Comparison of ENCODE assay signal across 23 mouse cellular contexts in genomic region chr11:67075036-67075435, GRCm38 (mm10). TPM values are rescaled to one million over a fixed set of nuclear protein-coding genes. Genes with fewer than 3 reads are reported as not detected.
A peak's percentile ranks its signal among the peaks of the same experiment; 100 is the strongest.
DNase-seq lines count a peak whose midpoint lies in the region; ATAC-seq and TF ChIP-seq lines count a peak whose summit lies in the region.
"Had no signal": no experiment of that assay in that cellular context is flagged by ENCODE, and none has a peak within 500 bp of the region (broad histone marks: within the 10 kb centered on the region; RNA-seq: fewer than 3 reads in every experiment).

No protein-coding gene starts in this region.

- no peak for ATAC-seq in forebrain, embryonic 11.5 days (replicated peaks; ENCODE audit: low FRiP score)
- ATAC-seq in midbrain, embryonic 16.5 days = no peak
- ATAC-seq in limb, embryonic 14.5 days (ENCODE audit: low FRiP score, low read depth) = peak; percentile 71
- ATAC-seq in liver, postnatal 0 days = no peak
- ATAC-seq: forebrain, embryonic 16.5 days had no signal

- H3K9me3 ChIP-seq in forebrain, embryonic 10.5 days = no peaks in the 10 kb centered on the region
- H3K9me3 ChIP-seq in forebrain, embryonic 11.5 days (ENCODE audit: control insufficient read depth, low read length) = no peaks in the 10 kb centered on the region
- no peaks in the 10 kb centered on the region for H3K9me3 ChIP-seq in midbrain, embryonic 10.5 days (replicated peaks)
- no peaks in the 10 kb centered on the region for H3K9me3 ChIP-seq in midbrain, embryonic 16.5 days (replicated peaks; ENCODE audit: control insufficient read depth, low read length, poor library complexity, severe bottlenecking)
- H3K9me3 ChIP-seq in limb, embryonic 14.5 days (ENCODE audit: control insufficient read depth, low read length) = no peaks in the 10 kb centered on the region
- H3K9me3 ChIP-seq in liver, postnatal 0 days (ENCODE audit: low read length) = no peaks in the 10 kb centered on the region
- H3K9me3 ChIP-seq: heart, embryonic 12.5 days; kidney, embryonic 15.5 days; midbrain, embryonic 12.5 days; neural tube, embryonic 13.5 days had no signal

- H3K9ac ChIP-seq in forebrain, embryonic 11.5 days (ENCODE audit: low read length) = no peak overlapping the region
- H3K9ac ChIP-seq in midbrain, embryonic 16.5 days (ENCODE audit: low read depth, low read length) = no peak overlapping the region
- H3K9ac ChIP-seq in limb, embryonic 14.5 days (ENCODE audit: low read depth, low read length, severe bottlenecking) = no peak overlapping the region
- H3K9ac ChIP-seq in liver, postnatal 0 days (replicated peaks) = no peak overlapping the region
- H3K9ac ChIP-seq: heart, embryonic 12.5 days; kidney, embryonic 15.5 days; midbrain, embryonic 12.5 days; neural tube, embryonic 13.5 days had no signal

- no peak overlapping the region for H3K4me2 ChIP-seq in forebrain, embryonic 11.5 days (ENCODE audit: low read depth, low read length, severe bottlenecking)
- no peak overlapping the region for H3K4me2 ChIP-seq in midbrain, embryonic 16.5 days (ENCODE audit: low read length)
- H3K4me2 ChIP-seq in limb, embryonic 14.5 days (replicated peaks; ENCODE audit: low read depth, low read length, severe bottlenecking) = no peak overlapping the region
- no peak overlapping the region for H3K4me2 ChIP-seq in liver, postnatal 0 days (ENCODE audit: low read depth, low read length)
- H3K4me2 ChIP-seq: heart, embryonic 12.5 days; kidney, embryonic 15.5 days; midbrain, embryonic 12.5 days; neural tube, embryonic 13.5 days had no signal

- WGBS in forebrain, embryonic 10.5 days = 32% methylated on average over 3 of the region's 3 CpGs
- 31% methylated on average over 3 of the region's 3 CpGs for WGBS in forebrain, embryonic 11.5 days
- WGBS in midbrain, embryonic 10.5 days = 49% methylated on average over 3 of the region's 3 CpGs
- WGBS in midbrain, embryonic 16.5 days = 27% methylated on average over 3 of the region's 3 CpGs
- WGBS in limb, embryonic 14.5 days = 48% methylated on average over 3 of the region's 3 CpGs
- WGBS in liver, postnatal 0 days (ENCODE audit: insufficient replicate concordance) = 59% methylated on average over 3 of the region's 3 CpGs

- no peak for TF ChIP-seq CTCF in liver, postnatal 0 days (IDR thresholded peaks at IDR 0.05; ENCODE audit: low read depth)

- TF ChIP-seq POLR2A in limb, embryonic 14.5 days (IDR thresholded peaks at IDR 0.05; ENCODE audit: borderline replicate concordance, extremely low read depth, insufficient read depth, insufficient read length) = no peak

- H3K4me1 ChIP-seq in forebrain, embryonic 10.5 days = peaks cover 13% of the 10 kb centered on the region
- peaks cover 5% of the 10 kb centered on the region; the same call in 1 of the 2 replicates for H3K4me1 ChIP-seq in forebrain, embryonic 11.5 days (replicated peaks; ENCODE audit: control insufficient read depth, insufficient read depth, low read length)
- H3K4me1 ChIP-seq in midbrain, embryonic 10.5 days = peaks cover 17% of the 10 kb centered on the region
- peaks cover under 1% of the 10 kb centered on the region; the same call in 1 of the 2 replicates for H3K4me1 ChIP-seq in midbrain, embryonic 16.5 days (ENCODE audit: control insufficient read depth, insufficient read depth, low read length)
- no peaks in the 10 kb centered on the region for H3K4me1 ChIP-seq in limb, embryonic 14.5 days (ENCODE audit: control insufficient read depth, insufficient read depth, low read length)
- no peaks in the 10 kb centered on the region for H3K4me1 ChIP-seq in liver, postnatal 0 days (ENCODE audit: insufficient read depth)
- H3K4me1 ChIP-seq: kidney, embryonic 15.5 days had no signal

- H3K27me3 ChIP-seq in forebrain, embryonic 10.5 days (ENCODE audit: poor library complexity, severe bottlenecking) = no peaks in the 10 kb centered on the region
- no peaks in the 10 kb centered on the region for H3K27me3 ChIP-seq in forebrain, embryonic 11.5 days (ENCODE audit: control insufficient read depth, insufficient read depth, low read length)
- H3K27me3 ChIP-seq in midbrain, embryonic 10.5 days (ENCODE audit: low read depth, poor library complexity, severe bottlenecking) = no peaks in the 10 kb centered on the region
- H3K27me3 ChIP-seq in midbrain, embryonic 16.5 days (ENCODE audit: control insufficient read depth, insufficient read depth, low read depth, low read length) = no peaks in the 10 kb centered on the region
- H3K27me3 ChIP-seq in limb, embryonic 14.5 days (ENCODE audit: control insufficient read depth, insufficient read depth, low read length) = no peaks in the 10 kb centered on the region
- no peaks in the 10 kb centered on the region for H3K27me3 ChIP-seq in liver, postnatal 0 days (ENCODE audit: insufficient read depth, low read length)
- H3K27me3 ChIP-seq: kidney, embryonic 15.5 days; midbrain, embryonic 12.5 days; neural tube, embryonic 13.5 days had no signal

- no peak for DNase-seq in forebrain, embryonic 10.5 days (ENCODE audit: extremely low spot score, low spot score)
- no peak for DNase-seq in forebrain, embryonic 11.5 days (ENCODE audit: low spot score)
- no peak for DNase-seq in midbrain, embryonic 10.5 days (ENCODE audit: low spot score)
- peak; percentile 46 for DNase-seq in limb, embryonic 14.5 days (ENCODE audit: low spot score)
- DNase-seq in retina, postnatal 1 day = peak; percentile 43
- no peak for DNase-seq in adrenal gland, postnatal 4 days (ENCODE audit: low spot score in 2 of 2)
- DNase-seq in liver, postnatal 0 days = no peak
- DNase-seq: adrenal gland, postnatal 36 days; lung, adult 2 months; lung, postnatal 36 days; right cerebral cortex, postnatal 25 days; thymus, postnatal 14 days had no signal

- no peak overlapping the region for H3K4me3 ChIP-seq in forebrain, embryonic 10.5 days
- no peak overlapping the region for H3K4me3 ChIP-seq in forebrain, embryonic 11.5 days (ENCODE audit: low read depth, low read length)
- H3K4me3 ChIP-seq in midbrain, embryonic 10.5 days = no peak overlapping the region
- no peak overlapping the region for H3K4me3 ChIP-seq in midbrain, embryonic 16.5 days (ENCODE audit: low read depth, low read length)
- no peak overlapping the region for H3K4me3 ChIP-seq in limb, embryonic 14.5 days (replicated peaks; ENCODE audit: low read length)
- no peak overlapping the region for H3K4me3 ChIP-seq in liver, postnatal 0 days (ENCODE audit: low read depth, low read length)
- H3K4me3 ChIP-seq: heart, embryonic 12.5 days; kidney, embryonic 15.5 days; left cerebral cortex, adult 2 months; midbrain, embryonic 12.5 days; neural tube, embryonic 13.5 days had no signal

- peak overlapping the region; percentile 63 for H3K27ac ChIP-seq in forebrain, embryonic 10.5 days
- H3K27ac ChIP-seq in forebrain, embryonic 11.5 days (ENCODE audit: low read depth, low read length) = no peak overlapping the region
- H3K27ac ChIP-seq in midbrain, embryonic 10.5 days (replicated peaks) = peak overlapping the region; percentile 7; the same call in 1 of the 2 replicates
- no peak overlapping the region for H3K27ac ChIP-seq in midbrain, embryonic 16.5 days (ENCODE audit: low read length)
- H3K27ac ChIP-seq in limb, embryonic 14.5 days (replicated peaks; ENCODE audit: low read depth, low read length) = no peak overlapping the region
- H3K27ac ChIP-seq in liver, postnatal 0 days (ENCODE audit: low read depth) = no peak overlapping the region
- H3K27ac ChIP-seq: kidney, embryonic 15.5 days; left cerebral cortex, adult 2 months; midbrain, embryonic 12.5 days; neural tube, embryonic 13.5 days had no signal

- H3K36me3 ChIP-seq in forebrain, embryonic 10.5 days (replicated peaks) = no peaks in the 10 kb centered on the region
- H3K36me3 ChIP-seq in forebrain, embryonic 11.5 days (ENCODE audit: control insufficient read depth, insufficient read depth, low read length) = no peaks in the 10 kb centered on the region
- no peaks in the 10 kb centered on the region for H3K36me3 ChIP-seq in midbrain, embryonic 10.5 days
- H3K36me3 ChIP-seq in midbrain, embryonic 16.5 days (ENCODE audit: control insufficient read depth, insufficient read depth, low read length) = no peaks in the 10 kb centered on the region
- no peaks in the 10 kb centered on the region for H3K36me3 ChIP-seq in limb, embryonic 14.5 days (ENCODE audit: control insufficient read depth, insufficient read depth, low read length)
- no peaks in the 10 kb centered on the region for H3K36me3 ChIP-seq in liver, postnatal 0 days (replicated peaks; ENCODE audit: insufficient read depth, low read length)
- H3K36me3 ChIP-seq: heart, embryonic 12.5 days; kidney, embryonic 15.5 days; midbrain, embryonic 12.5 days; neural tube, embryonic 13.5 days had no signal

- TF ChIP-seq EP300 in liver, postnatal 0 days (IDR thresholded peaks at IDR 0.05; ENCODE audit: low read depth) = no peak

RNA-seq across cellular contexts. Expression of gene Myh3, which starts 3.1 kb away (rescaled TPM):
- polyA plus RNA-seq in forebrain, embryonic 10.5 days (2016; fragmentation: Nextera tagmentation; extraction: Ambion mirVana) = 0.28 and 0.37 TPM in 2 replicates
- 0.48 and 0.59 TPM in 2 replicates for polyA plus RNA-seq in forebrain, embryonic 11.5 days (2014; fragmentation: Nextera tagmentation; extraction: Ambion mirVana)
- 0.11 and 0.37 TPM in 2 replicates for polyA plus RNA-seq in midbrain, embryonic 10.5 days (2016; fragmentation: Nextera tagmentation; extraction: Ambion mirVana)
- 0.14 and 0.22 TPM in 2 replicates for polyA plus RNA-seq in midbrain, embryonic 16.5 days (2015; fragmentation: Nextera tagmentation; extraction: Ambion mirVana)
- polyA plus RNA-seq in limb, embryonic 14.5 days (2012; rRNA removed) = 112 and 192 TPM in 2 replicates
- polyA plus RNA-seq in limb, embryonic 14.5 days (2014; fragmentation: Nextera tagmentation; extraction: Ambion mirVana) = 145 and 205 TPM in 2 replicates
- 10 to 100 TPM in 1 of 2 experiments, 1 to 10 TPM in 1; 3.2 to 28.8 TPM for total RNA-seq in adrenal gland, postnatal 4 days (2021)
- 0.06 and 0.75 TPM in 2 replicates for polyA plus RNA-seq in liver, postnatal 0 days (2015; fragmentation: Nextera tagmentation; extraction: Ambion mirVana)
- total RNA-seq: common myeloid progenitor, adult 5-6 weeks; heart, postnatal 25 days; liver, adult 2 months had no signal
- polyA plus RNA-seq: gonadal fat pad, adult 2 months; liver, adult 2 months had no signal

RNA-seq across cellular contexts. Expression of gene Sco1, which starts 22.6 kb away (rescaled TPM):
- 21.1 and 22.9 TPM in 2 replicates for polyA plus RNA-seq in forebrain, embryonic 10.5 days (2016; fragmentation: Nextera tagmentation; extraction: Ambion mirVana)
- polyA plus RNA-seq in forebrain, embryonic 11.5 days (2014; fragmentation: Nextera tagmentation; extraction: Ambion mirVana) = 19.7 and 21.9 TPM in 2 replicates
- 20.3 and 22.5 TPM in 2 replicates for polyA plus RNA-seq in midbrain, embryonic 10.5 days (2016; fragmentation: Nextera tagmentation; extraction: Ambion mirVana)
- 10.9 and 12.5 TPM in 2 replicates for polyA plus RNA-seq in midbrain, embryonic 16.5 days (2015; fragmentation: Nextera tagmentation; extraction: Ambion mirVana)
- polyA plus RNA-seq in limb, embryonic 14.5 days (2012; rRNA removed) = 7.5 and 8.8 TPM in 2 replicates
- 14.8 and 15.8 TPM in 2 replicates for polyA plus RNA-seq in limb, embryonic 14.5 days (2014; fragmentation: Nextera tagmentation; extraction: Ambion mirVana)
- 10 to 100 TPM; 20.4 to 20.8 TPM for total RNA-seq in adrenal gland, postnatal 4 days (2021)
- polyA plus RNA-seq in liver, postnatal 0 days (2015; fragmentation: Nextera tagmentation; extraction: Ambion mirVana) = 7.4 and 7.7 TPM in 2 replicates

RNA-seq across cellular contexts. Expression of gene Adprm, which starts 22.6 kb away (rescaled TPM):
- polyA plus RNA-seq in forebrain, embryonic 10.5 days (2016; fragmentation: Nextera tagmentation; extraction: Ambion mirVana) = 28.5 TPM in 2 replicates
- 30.7 and 31.9 TPM in 2 replicates for polyA plus RNA-seq in forebrain, embryonic 11.5 days (2014; fragmentation: Nextera tagmentation; extraction: Ambion mirVana)
- 30.0 and 37.6 TPM in 2 replicates for polyA plus RNA-seq in midbrain, embryonic 10.5 days (2016; fragmentation: Nextera tagmentation; extraction: Ambion mirVana)
- polyA plus RNA-seq in midbrain, embryonic 16.5 days (2015; fragmentation: Nextera tagmentation; extraction: Ambion mirVana) = 28.2 and 32.7 TPM in 2 replicates
- 34.0 and 34.3 TPM in 2 replicates for polyA plus RNA-seq in limb, embryonic 14.5 days (2012; rRNA removed)
- polyA plus RNA-seq in limb, embryonic 14.5 days (2014; fragmentation: Nextera tagmentation; extraction: Ambion mirVana) = 33.3 and 38.1 TPM in 2 replicates
- total RNA-seq in adrenal gland, postnatal 4 days (2021) = 10 to 100 TPM; 28.0 to 29.2 TPM
- polyA plus RNA-seq in liver, postnatal 0 days (2015; fragmentation: Nextera tagmentation; extraction: Ambion mirVana) = 15.0 and 15.4 TPM in 2 replicates

RNA-seq across cellular contexts. Expression of gene Tmem220, which starts 50.1 kb away (rescaled TPM):
- polyA plus RNA-seq in forebrain, embryonic 10.5 days (2016; fragmentation: Nextera tagmentation; extraction: Ambion mirVana) = 0.63 and 0.86 TPM in 2 replicates
- polyA plus RNA-seq in forebrain, embryonic 11.5 days (2014; fragmentation: Nextera tagmentation; extraction: Ambion mirVana) = 0.49 and 1.3 TPM in 2 replicates
- polyA plus RNA-seq in midbrain, embryonic 10.5 days (2016; fragmentation: Nextera tagmentation; extraction: Ambion mirVana) = 0.99 and 1.1 TPM in 2 replicates
- polyA plus RNA-seq in midbrain, embryonic 16.5 days (2015; fragmentation: Nextera tagmentation; extraction: Ambion mirVana) = 0.47 and 0.89 TPM in 2 replicates
- polyA plus RNA-seq in limb, embryonic 14.5 days (2012; rRNA removed) = 1.6 and 1.7 TPM in 2 replicates
- 0.82 and 1.2 TPM in 2 replicates for polyA plus RNA-seq in limb, embryonic 14.5 days (2014; fragmentation: Nextera tagmentation; extraction: Ambion mirVana)
- total RNA-seq in adrenal gland, postnatal 4 days (2021) = 1 to 10 TPM; 5.9 to 6.2 TPM
- 4.2 and 4.9 TPM in 2 replicates for polyA plus RNA-seq in liver, postnatal 0 days (2015; fragmentation: Nextera tagmentation; extraction: Ambion mirVana)

Comparison
In these comparisons a context has a peak if more than half of its experiments do, and no peak if none do; other contexts are left out.
1. H3K27ac ChIP-seq: peak in forebrain, embryonic 10.5 days (single experiment) and midbrain, embryonic 10.5 days (single experiment); none in forebrain, embryonic 11.5 days (single experiment), midbrain, embryonic 16.5 days (single experiment), limb, embryonic 14.5 days (single experiment) and liver, postnatal 0 days (single experiment).
2. DNase-seq: peak in limb, embryonic 14.5 days (single experiment) and retina, postnatal 1 day (single experiment); none in forebrain, embryonic 10.5 days (single experiment), forebrain, embryonic 11.5 days (single experiment), midbrain, embryonic 10.5 days (single experiment), adrenal gland, postnatal 4 days (0 of 2) and liver, postnatal 0 days (single experiment).
3. RNA of gene Myh3, which starts 3.1 kb away (polyA plus RNA-seq): 112 to 205 TPM in limb, embryonic 14.5 days; 0.48 to 0.59 TPM in forebrain, embryonic 11.5 days, 0.28 to 0.37 TPM in forebrain, embryonic 10.5 days, 0.14 to 0.22 TPM in midbrain, embryonic 16.5 days, 0.11 to 0.37 TPM in midbrain, embryonic 10.5 days and 0.06 to 0.75 TPM in liver, postnatal 0 days; every median in the first group is over 10 times any median in the second.